Mouse (Mus musculus) small intestine, adult 2 months (tissue): Measurements from ENCODE around the gene Cyp2j13.
"Not testable (repeated sequence)": the region's sequence is repeated elsewhere in the genome, so short reads cannot be mapped to it uniquely, and the experiment has no call there.

Experiments
- CTCF ChIP-seq: fragments of 200-500 bp; IDR thresholded peaks from 2 replicates; pipeline ENCODE4 v1.5.1; 2012; ENCODE audit warnings: low read depth, mild to moderate bottlenecking, control low read depth, inconsistent platforms, low read length, moderate library complexity, mixed read lengths; ENCODE audit not compliant: insufficient replicate concordance, insufficient read length; ENCODE audit errors: extremely low read depth
- POLR2A ChIP-seq: fragments of 200-500 bp; IDR thresholded peaks from 2 replicates; pipeline ENCODE4 v1.6.1; 2012; ENCODE audit warnings: low read depth, mild to moderate bottlenecking, control low read depth, inconsistent platforms, low read length, moderate library complexity

- TF ChIP-seq POLR2A, CTCF: not testable (repeated sequence)
These were observed 95.1 kb downstream of the Cyp2j13 start for GRCm38 (mm10) chr4:95982221-95982620.
